Mouse (Mus musculus): ENCODE data around the gene Rdh19.
A peak's percentile ranks its signal among the peaks of the same experiment; 100 is the strongest.
"Not testable (repeated sequence)": the region's sequence is repeated elsewhere in the genome, so short reads cannot be mapped to it uniquely, and the experiment has no call there.

Rdh19 gene

GRCm38 (mm10) chr10:127879155-127879688, 29.5 kb downstream of the Rdh19 start:
- peak in 1 of 2 experiments; percentile 30 for DNase-seq (ENCODE audit: low spot score in 2 of 2)

GRCm38 (mm10) chr10:127881041-127881440, 31.3 kb downstream of the Rdh19 start:
- DNase-seq (ENCODE audit: low spot score in 2 of 2) = no peak

GRCm38 (mm10) chr10:127886551-127886950, 36.8 kb downstream of the Rdh19 start:
- no peak for DNase-seq (ENCODE audit: low spot score in 2 of 2)

GRCm38 (mm10) chr10:127886971-127887370, 37.2 kb downstream of the Rdh19 start:
- no peak for DNase-seq (ENCODE audit: low spot score in 2 of 2)

- no peak for DNase-seq (ENCODE audit: low spot score in 2 of 2)
Observed at GRCm38 (mm10) chr10:127888605-127889004, 38.9 kb downstream of the Rdh19 start, which contains the start of gene Rdh7. Gene Rdh7, minus strand, starts transcription at chr10:127888817.

- no peak for DNase-seq (ENCODE audit: low spot score in 2 of 2)
Observed at GRCm38 (mm10) chr10:127891481-127891880, 41.8 kb downstream of the Rdh19 start.

GRCm38 (mm10) chr10:127893163-127894022, 43.7 kb downstream of the Rdh19 start:
- DNase-seq (ENCODE audit: low spot score in 2 of 2) = not testable (repeated sequence)

- DNase-seq (ENCODE audit: low spot score in 2 of 2) = no peak
Observed at GRCm38 (mm10) chr10:127896705-127897104, 47.0 kb downstream of the Rdh19 start.

GRCm38 (mm10) chr10:127897506-127897905, 47.8 kb downstream of the Rdh19 start:
- no peak for DNase-seq (ENCODE audit: low spot score in 2 of 2)

GRCm38 (mm10) chr10:127898218-127898617, 48.5 kb downstream of the Rdh19 start, which contains the start of gene Sdr9c7:
Gene Sdr9c7, plus strand, starts transcription at chr10:127898518.
- no peak for DNase-seq (ENCODE audit: low spot score in 2 of 2)

GRCm38 (mm10) chr10:127899783-127900182, 50.1 kb downstream of the Rdh19 start:
- no peak for DNase-seq (ENCODE audit: low spot score in 2 of 2)

GRCm38 (mm10) chr10:127901751-127902150, 52.0 kb downstream of the Rdh19 start:
- DNase-seq (ENCODE audit: low spot score in 2 of 2) = no peak

GRCm38 (mm10) chr10:127903116-127903515, 53.4 kb downstream of the Rdh19 start:
- no peak for DNase-seq (ENCODE audit: low spot score in 2 of 2)

GRCm38 (mm10) chr10:127904718-127905446, 55.2 kb downstream of the Rdh19 start:
- DNase-seq (ENCODE audit: low spot score in 2 of 2) = peak; percentile 53 to 62

GRCm38 (mm10) chr10:127906138-127906537, 56.4 kb downstream of the Rdh19 start:
- no peak for DNase-seq (ENCODE audit: low spot score in 2 of 2)

- DNase-seq (ENCODE audit: low spot score in 2 of 2) = no peak
Observed at GRCm38 (mm10) chr10:127907386-127907951, 57.7 kb downstream of the Rdh19 start.

Measured in right cerebral cortex, postnatal 10 days (tissue).